ENCODE assay signal across 8 mouse cellular contexts in genomic region chr8:123319522-123320164, GRCm38 (mm10). TPM values are rescaled to one million over a fixed set of nuclear protein-coding genes. Genes with fewer than 3 reads are reported as not detected.
A peak's percentile ranks its signal among the peaks of the same experiment; 100 is the strongest.
DNase-seq lines count a peak whose midpoint lies in the region; ATAC-seq and TF ChIP-seq lines count a peak whose summit lies in the region.

No protein-coding gene starts in this region.

- no peaks in the 10 kb centered on the region for H3K27me3 ChIP-seq in kidney, embryonic 14.5 days (ENCODE audit: control insufficient read depth, insufficient read depth, low read length)
- no peaks in the 10 kb centered on the region for H3K27me3 ChIP-seq in heart, postnatal 0 days (ENCODE audit: control insufficient read depth, insufficient read depth, low read length)
- no peaks in the 10 kb centered on the region for H3K27me3 ChIP-seq in lung, embryonic 14.5 days (ENCODE audit: insufficient read depth, low read length)
- no peaks in the 10 kb centered on the region for H3K27me3 ChIP-seq in stomach, embryonic 15.5 days (replicated peaks)

- peak; percentile 69 for DNase-seq in kidney, postnatal 10 days
- DNase-seq in ES-CJ7 (ENCODE audit: low read depth, low spot score), result peak; percentile 70
- peak; percentile 66 for DNase-seq in c-Kit-positive CD71-positive TER-119-negative erythroid progenitor cells, embryonic 14.5 days (ENCODE audit: low read depth)
- DNase-seq in heart, postnatal 0 days (ENCODE audit: low spot score), result peak; percentile 36
- peak; percentile 85 for DNase-seq in lung, embryonic 14.5 days
- no peak for DNase-seq in frontal cortex, postnatal 25 days (ENCODE audit: low spot score in 2 of 2)

- 0 out of 2 replicates have a peak, but pooled peaks cover 2% of the 10 kb centered on the region for H3K4me1 ChIP-seq in kidney, embryonic 14.5 days (ENCODE audit: control insufficient read depth, insufficient read depth, low read length)
- H3K4me1 ChIP-seq in heart, postnatal 0 days (ENCODE audit: control insufficient read depth, insufficient read depth), result peaks cover 6% of the 10 kb centered on the region; the same call in 1 of the 2 replicates
- H3K4me1 ChIP-seq in lung, embryonic 14.5 days (ENCODE audit: insufficient read depth), result no peaks in the 10 kb centered on the region; the same call in 1 of the 2 replicates
- H3K4me1 ChIP-seq in stomach, embryonic 15.5 days, result peaks cover 7% of the 10 kb centered on the region; the same call in 1 of the 2 replicates

- H3K9me3 ChIP-seq in kidney, embryonic 14.5 days (ENCODE audit: control insufficient read depth, low read length), result no peaks in the 10 kb centered on the region
- no peaks in the 10 kb centered on the region for H3K9me3 ChIP-seq in heart, postnatal 0 days (replicated peaks; ENCODE audit: control insufficient read depth, low read length)
- no peaks in the 10 kb centered on the region for H3K9me3 ChIP-seq in lung, embryonic 14.5 days (ENCODE audit: low read depth, low read length)
- H3K9me3 ChIP-seq in stomach, embryonic 15.5 days, result no peaks in the 10 kb centered on the region

- no peak overlapping the region for H3K4me2 ChIP-seq in kidney, embryonic 14.5 days (replicated peaks; ENCODE audit: low read depth, low read length)
- no peak overlapping the region for H3K4me2 ChIP-seq in heart, postnatal 0 days (ENCODE audit: low read depth, low read length)
- H3K4me2 ChIP-seq in lung, embryonic 14.5 days, result peak overlapping the region; percentile 64; the same call in 1 of the 2 replicates
- H3K4me2 ChIP-seq in stomach, embryonic 15.5 days, result peak overlapping the region; percentile 89; the same call in 1 of the 2 replicates

- no peak for ATAC-seq in kidney, embryonic 14.5 days (ENCODE audit: low FRiP score, low TSS enrichment)
- no peak for ATAC-seq in heart, postnatal 0 days (ENCODE audit: insufficient read depth, low read depth)
- ATAC-seq in lung, embryonic 14.5 days (ENCODE audit: insufficient read depth), result 0 out of 2 replicates have a peak, but pooled peaks have one; percentile 8
- ATAC-seq in stomach, embryonic 15.5 days (ENCODE audit: insufficient read depth, low FRiP score, low read depth), result no peak

- TF ChIP-seq CTCF in heart, postnatal 0 days (IDR thresholded peaks at IDR 0.05; ENCODE audit: low read depth), result peak; percentile 69
- peak; percentile 85 for TF ChIP-seq CTCF in lung, embryonic 14.5 days (IDR thresholded peaks at IDR 0.05; ENCODE audit: low read depth)

- H3K4me3 ChIP-seq in kidney, embryonic 14.5 days (ENCODE audit: low read length), result no peak overlapping the region
- H3K4me3 ChIP-seq in heart, postnatal 0 days (ENCODE audit: low read depth, low read length), result no peak overlapping the region
- no peak overlapping the region for H3K4me3 ChIP-seq in lung, embryonic 14.5 days (ENCODE audit: low read depth, low read length)
- no peak overlapping the region for H3K4me3 ChIP-seq in stomach, embryonic 15.5 days (replicated peaks)

- no peak overlapping the region for H3K9ac ChIP-seq in kidney, embryonic 14.5 days (ENCODE audit: low read depth, low read length)
- no peak overlapping the region for H3K9ac ChIP-seq in heart, postnatal 0 days (replicated peaks; ENCODE audit: low read depth, low read length)
- no peak overlapping the region for H3K9ac ChIP-seq in lung, embryonic 14.5 days
- no peak overlapping the region for H3K9ac ChIP-seq in stomach, embryonic 15.5 days

- no peaks in the 10 kb centered on the region for H3K36me3 ChIP-seq in kidney, embryonic 14.5 days (ENCODE audit: control insufficient read depth, insufficient read depth, low read length)
- H3K36me3 ChIP-seq in heart, postnatal 0 days (replicated peaks; ENCODE audit: control insufficient read depth, insufficient read depth, low read length), result no peaks in the 10 kb centered on the region
- no peaks in the 10 kb centered on the region for H3K36me3 ChIP-seq in lung, embryonic 14.5 days (ENCODE audit: insufficient read depth)
- H3K36me3 ChIP-seq in stomach, embryonic 15.5 days, result no peaks in the 10 kb centered on the region

- H3K27ac ChIP-seq in kidney, embryonic 14.5 days (ENCODE audit: low read depth, low read length), result no peak overlapping the region
- no peak overlapping the region for H3K27ac ChIP-seq in heart, postnatal 0 days (ENCODE audit: low read depth)
- H3K27ac ChIP-seq in lung, embryonic 14.5 days (ENCODE audit: low read depth), result no peak overlapping the region
- no peak overlapping the region for H3K27ac ChIP-seq in stomach, embryonic 15.5 days

- TF ChIP-seq EP300 in heart, postnatal 0 days (IDR thresholded peaks at IDR 0.05; ENCODE audit: low read depth), result no peak

- WGBS in kidney, embryonic 14.5 days, result 36% methylated on average over 7 of the region's 7 CpGs
- WGBS in heart, postnatal 0 days, result 20% methylated on average over 7 of the region's 7 CpGs
- 27% methylated on average over 7 of the region's 7 CpGs for WGBS in lung, embryonic 14.5 days
- 27% methylated on average over 7 of the region's 7 CpGs for WGBS in stomach, embryonic 15.5 days

RNA-seq across cellular contexts. Expression of gene Fanca, which starts 1.3 kb away (rescaled TPM):
- 48.7 and 49.9 TPM in 2 replicates for polyA plus RNA-seq in kidney, embryonic 14.5 days (2014; fragmentation: Nextera tagmentation; extraction: Ambion mirVana)
- 24.3 and 37.1 TPM in 2 replicates for total RNA-seq in heart, postnatal 0 days (2014; rRNA removed; ENCODE audit: low replicate concordance)
- polyA plus RNA-seq in heart, postnatal 0 days (2015; fragmentation: Nextera tagmentation; extraction: Ambion mirVana), result 6.1 and 6.7 TPM in 2 replicates
- 40.0 and 41.6 TPM in 2 replicates for polyA plus RNA-seq in lung, embryonic 14.5 days (2014; fragmentation: Nextera tagmentation; extraction: Ambion mirVana)
- 20.9 and 22.8 TPM in 2 replicates for polyA plus RNA-seq in stomach, embryonic 15.5 days (2015; fragmentation: Nextera tagmentation; extraction: Ambion mirVana)

RNA-seq across cellular contexts. Expression of gene Spire2, which starts 12.9 kb away (rescaled TPM):
- polyA plus RNA-seq in kidney, embryonic 14.5 days (2014; fragmentation: Nextera tagmentation; extraction: Ambion mirVana), result 2.2 and 3.9 TPM in 2 replicates
- 0.15 and 1.2 TPM in 2 replicates for total RNA-seq in heart, postnatal 0 days (2014; rRNA removed; ENCODE audit: low replicate concordance)
- polyA plus RNA-seq in heart, postnatal 0 days (2015; fragmentation: Nextera tagmentation; extraction: Ambion mirVana), result 0.23 and 0.40 TPM in 2 replicates
- 1.7 TPM in 2 replicates for polyA plus RNA-seq in lung, embryonic 14.5 days (2014; fragmentation: Nextera tagmentation; extraction: Ambion mirVana)
- 5.4 and 5.9 TPM in 2 replicates for polyA plus RNA-seq in stomach, embryonic 15.5 days (2015; fragmentation: Nextera tagmentation; extraction: Ambion mirVana)

RNA-seq across cellular contexts. Expression of gene Tcf25, which starts 53.9 kb away (rescaled TPM):
- polyA plus RNA-seq in kidney, embryonic 14.5 days (2014; fragmentation: Nextera tagmentation; extraction: Ambion mirVana), result 115 and 157 TPM in 2 replicates
- total RNA-seq in heart, postnatal 0 days (2014; rRNA removed; ENCODE audit: low replicate concordance), result 172 and 193 TPM in 2 replicates
- polyA plus RNA-seq in heart, postnatal 0 days (2015; fragmentation: Nextera tagmentation; extraction: Ambion mirVana), result 123 and 127 TPM in 2 replicates
- polyA plus RNA-seq in lung, embryonic 14.5 days (2014; fragmentation: Nextera tagmentation; extraction: Ambion mirVana), result 144 and 146 TPM in 2 replicates
- polyA plus RNA-seq in stomach, embryonic 15.5 days (2015; fragmentation: Nextera tagmentation; extraction: Ambion mirVana), result 159 and 182 TPM in 2 replicates

Comparison
In these comparisons a context has a peak if more than half of its experiments do, and no peak if none do; other contexts are left out.
1. DNase-seq: peak in kidney, postnatal 10 days (single experiment), ES-CJ7 (single experiment), c-Kit-positive CD71-positive TER-119-negative erythroid progenitor cells, embryonic 14.5 days (single experiment), heart, postnatal 0 days (single experiment) and lung, embryonic 14.5 days (single experiment); none in frontal cortex, postnatal 25 days (0 of 2).
2. H3K4me2 ChIP-seq: peak in lung, embryonic 14.5 days (single experiment) and stomach, embryonic 15.5 days (single experiment); none in kidney, embryonic 14.5 days (single experiment) and heart, postnatal 0 days (single experiment).